Mouse (Mus musculus) small intestine, adult 2 months (tissue): ENCODE measurements around the gene Lamb3.

Experiments
- CTCF ChIP-seq: fragments of 200-500 bp; IDR thresholded peaks from 2 replicates; pipeline ENCODE4 v1.5.1; 2012; ENCODE audit warnings: low read depth, mild to moderate bottlenecking, control low read depth, inconsistent platforms, low read length, moderate library complexity, mixed read lengths; ENCODE audit not compliant: insufficient replicate concordance, insufficient read length; ENCODE audit errors: extremely low read depth
- POLR2A ChIP-seq: fragments of 200-500 bp; IDR thresholded peaks from 2 replicates; pipeline ENCODE4 v1.6.1; 2012; ENCODE audit warnings: low read depth, mild to moderate bottlenecking, control low read depth, inconsistent platforms, low read length, moderate library complexity

DNA sequence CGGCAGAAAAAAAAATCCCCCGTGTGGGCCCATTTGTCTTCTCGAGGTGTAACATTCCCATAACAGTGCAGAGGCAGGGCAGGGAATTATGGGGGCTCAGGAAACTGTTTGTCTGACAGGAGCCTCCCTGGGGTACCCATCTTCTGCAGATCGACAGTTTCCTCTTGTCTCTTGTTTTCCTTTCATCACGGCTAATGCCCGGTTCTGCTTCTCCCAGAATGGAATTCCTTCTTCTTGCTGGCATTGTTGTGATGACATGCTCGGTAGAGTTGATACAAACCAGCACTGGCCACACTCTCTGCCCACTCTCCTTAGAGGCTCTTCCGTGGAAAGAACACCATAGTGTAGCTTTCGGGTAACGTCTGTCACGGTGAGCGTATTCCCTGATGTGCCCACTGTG is 182.5 kb downstream of the Lamb3 start:
- no peak for TF ChIP-seq CTCF
- no peak for TF ChIP-seq POLR2A
